Mouse (Mus musculus) heart, adult 2 months (tissue): ENCODE measurements around the gene Ttc19.

Experiments
- CTCF ChIP-seq: fragments of 200-600 bp; IDR thresholded peaks from 2 replicates; pipeline ENCODE4 v1.8.1; 2022; ENCODE audit warnings: antibody characterized with exemption, mild to moderate bottlenecking, moderate library complexity
- EP300 ChIP-seq: fragments of 200-500 bp; IDR thresholded peaks from 2 replicates; pipeline ENCODE4 v1.6.1; 2011; ENCODE audit warnings: low read depth, low read length, control low read depth; ENCODE audit not compliant: insufficient read depth

DNA sequence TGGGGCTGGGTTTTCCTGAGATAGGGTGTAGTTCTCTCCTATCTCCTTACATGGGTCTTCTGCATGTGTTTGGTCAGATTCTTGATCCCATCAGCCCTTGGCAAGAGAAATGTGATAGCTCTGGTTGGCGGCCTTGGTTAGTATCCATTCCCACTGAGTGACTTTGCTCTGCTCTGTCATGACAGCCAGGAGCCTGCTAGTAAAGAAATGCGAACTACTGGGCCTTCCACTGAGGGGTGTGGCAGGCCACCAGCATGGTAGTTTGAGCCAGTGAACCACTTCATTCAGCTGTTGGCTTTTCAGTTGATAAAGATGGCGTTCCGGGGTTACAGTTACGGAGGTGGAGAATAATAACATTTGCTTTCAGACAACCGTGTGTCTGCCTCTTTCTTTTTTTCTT, 17.6 kb downstream of the Ttc19 start:
- TF ChIP-seq CTCF (no peak), EP300 (no peak)
